Mouse (Mus musculus) stomach, embryonic 16.5 days (tissue): ENCODE measurements around the gene Mipol1. TPM values are rescaled to one million over a fixed set of nuclear protein-coding genes. Genes with fewer than 3 reads are reported as not detected.

ENCODE experiments used
- ATAC-seq: fragments of 200-750 bp; cut with Nextera tagmentation; 2 replicates; pipeline ENCODE4 v1.8.0; 2017; ENCODE audit warnings: moderate number of reproducible peaks, moderate TSS enrichment; ENCODE audit not compliant: insufficient read depth, low FRiP score
- H3K27ac ChIP-seq: fragments of 300-500 bp; sonication (generic); 2 replicates; pipeline ENCODE4 v1.5.1; 2014; ENCODE audit warnings: low read length
- H3K27me3 ChIP-seq: fragments of 300-500 bp; sonication (generic); 2 replicates; pipeline ENCODE4 v1.6.1; 2014; ENCODE audit warnings: low read length, control low read depth, mixed read lengths; ENCODE audit not compliant: control insufficient read depth, insufficient read depth
- H3K36me3 ChIP-seq: fragments of 300-500 bp; sonication (generic); 2 replicates; pipeline ENCODE4 v1.6.1; 2014; ENCODE audit warnings: low read length; ENCODE audit not compliant: control insufficient read depth, insufficient read depth
- H3K4me1 ChIP-seq: fragments of 300-500 bp; sonication (generic); 2 replicates; pipeline ENCODE4 v1.6.1; 2014; ENCODE audit warnings: low read length, control low read depth, mixed read lengths; ENCODE audit not compliant: control insufficient read depth, insufficient read depth
- H3K4me2 ChIP-seq: fragments of 300-500 bp; sonication (generic); 2 replicates; pipeline ENCODE4 v1.6.1; 2014; ENCODE audit warnings: low read depth, low read length, mixed read lengths
- H3K4me3 ChIP-seq: fragments of 300-500 bp; sonication (generic); replicated peaks from 2 replicates; pipeline ENCODE4 v1.5.1; 2014; ENCODE audit warnings: mild to moderate bottlenecking, low read length
- H3K9ac ChIP-seq: fragments of 300-500 bp; sonication (generic); 2 replicates; pipeline ENCODE4 v1.6.1; 2014; ENCODE audit warnings: low read length
- H3K9me3 ChIP-seq: fragments of 300-500 bp; sonication (generic); replicated peaks from 2 replicates; pipeline ENCODE4 v1.6.1; 2016; ENCODE audit warnings: low read length, control low read depth; ENCODE audit not compliant: control insufficient read depth
- WGBS: fragments of 180-500 bp; shearing (Covaris S2); extraction: QIAGEN DNeasy Blood & Tissue Kit; methylation state at CpG from one replicate; pipeline ENCODE4 v1.1.7; 2014; 5-methylcytosine and 5-hydroxymethylcytosine counted together
- polyA plus RNA-seq: library from polyadenylated mRNA; unstranded; fragments of >200 nt; fragmentation: Nextera tagmentation; extraction: Ambion mirVana; gene quantifications from 2 replicates; pipeline ENCODE4 v1.2.1, GENCODE M21; 2015

The Mipol1 gene
- polyA plus RNA-seq, 1 experiment from 2014 or later: 11.1 TPM

DNA sequence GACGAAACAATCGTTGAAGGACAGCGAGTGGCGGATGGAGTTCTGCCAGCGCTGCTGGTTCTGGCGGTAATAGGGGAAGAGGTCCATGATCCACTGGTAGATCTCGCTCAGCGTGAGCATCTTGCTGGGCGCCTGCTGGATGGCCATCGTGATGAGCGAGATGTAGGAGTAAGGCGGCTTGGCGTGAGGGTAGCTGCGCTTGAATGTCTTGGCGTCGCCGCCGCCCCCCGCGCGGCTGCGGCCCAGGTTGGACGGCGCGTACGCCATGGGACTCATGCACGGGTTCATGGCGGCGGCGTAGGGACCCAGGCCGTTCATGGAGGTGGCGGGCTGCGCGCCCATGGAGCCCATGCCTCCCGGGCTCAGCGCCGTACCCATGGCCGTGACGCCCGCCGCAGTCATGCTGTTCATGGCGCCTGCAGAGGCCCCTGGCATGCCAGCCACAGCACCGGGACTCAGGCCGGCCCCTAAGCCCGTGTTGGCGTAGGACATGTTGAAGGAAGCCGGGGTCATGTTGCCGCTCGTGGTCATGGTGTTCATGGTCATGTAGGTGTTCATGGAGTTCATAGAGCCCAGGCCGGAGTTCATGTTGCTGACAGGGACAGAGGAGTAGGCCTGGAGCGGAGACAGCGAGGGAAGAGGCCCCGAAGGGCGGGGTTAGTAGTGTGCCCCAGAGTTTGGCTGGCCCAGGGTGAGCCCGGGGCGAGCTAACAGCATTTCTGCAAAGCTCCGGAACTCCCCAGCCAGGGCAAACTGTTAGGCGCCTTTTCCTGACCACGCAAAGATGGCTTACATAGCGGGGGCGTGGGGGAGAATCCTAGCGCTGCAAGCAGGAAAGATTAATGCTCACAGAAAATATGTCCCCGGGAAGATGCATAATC, 312.8 kb downstream of the Mipol1 start:
- Histone ChIP-seq H3K27ac (peak overlapping the region; percentile 82), H3K9me3 (no peaks in the 10 kb centered on the region), H3K27me3 (peaks cover 51% of the 10 kb centered on the region), H3K9ac (peak overlapping the region; percentile 74), H3K4me1 (no peaks in the 10 kb centered on the region; the same call in 1 of the 2 replicates), H3K36me3 (no peaks in the 10 kb centered on the region), H3K4me3 (peak overlapping the region; percentile 51), H3K4me2 (peak overlapping the region; percentile 49)
- no peak; the same call in 1 of the 2 replicates for ATAC-seq
- WGBS: 2% methylated on average over 63 of the region's 63 CpGs

DNA sequence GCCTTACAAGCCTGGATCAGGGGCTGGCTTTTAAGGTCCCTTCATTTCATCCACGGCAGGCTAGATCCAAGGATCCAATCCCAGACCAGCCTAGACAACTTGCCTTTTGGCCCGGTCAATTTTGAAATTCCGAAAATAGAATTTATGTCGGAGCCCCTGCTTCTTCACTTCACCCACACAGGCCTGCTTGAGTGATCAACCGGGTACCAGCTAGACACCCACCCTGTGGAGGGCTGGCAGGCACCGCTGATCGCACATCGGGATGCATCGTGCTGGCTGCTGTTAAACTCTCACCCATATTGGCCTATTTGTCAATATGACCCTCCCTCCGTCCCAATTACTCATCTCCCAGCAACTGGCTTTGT, 313.4 kb downstream of the Mipol1 start:
- H3K36me3 ChIP-seq: no peaks in the 10 kb centered on the region
- no peak for ATAC-seq
- H3K27ac ChIP-seq: peak overlapping the region; percentile 82
- peak overlapping the region; percentile 49 for H3K4me2 ChIP-seq
- peak overlapping the region; percentile 51 for H3K4me3 ChIP-seq
- whole genome bisulfite sequencing: 2% methylated on average over 10 of the region's 10 CpGs
- peak overlapping the region; percentile 74 for H3K9ac ChIP-seq
- H3K27me3 ChIP-seq: peaks cover 57% of the 10 kb centered on the region
- H3K4me1 ChIP-seq: no peaks in the 10 kb centered on the region; the same call in 1 of the 2 replicates
- H3K9me3 ChIP-seq: no peaks in the 10 kb centered on the region

DNA sequence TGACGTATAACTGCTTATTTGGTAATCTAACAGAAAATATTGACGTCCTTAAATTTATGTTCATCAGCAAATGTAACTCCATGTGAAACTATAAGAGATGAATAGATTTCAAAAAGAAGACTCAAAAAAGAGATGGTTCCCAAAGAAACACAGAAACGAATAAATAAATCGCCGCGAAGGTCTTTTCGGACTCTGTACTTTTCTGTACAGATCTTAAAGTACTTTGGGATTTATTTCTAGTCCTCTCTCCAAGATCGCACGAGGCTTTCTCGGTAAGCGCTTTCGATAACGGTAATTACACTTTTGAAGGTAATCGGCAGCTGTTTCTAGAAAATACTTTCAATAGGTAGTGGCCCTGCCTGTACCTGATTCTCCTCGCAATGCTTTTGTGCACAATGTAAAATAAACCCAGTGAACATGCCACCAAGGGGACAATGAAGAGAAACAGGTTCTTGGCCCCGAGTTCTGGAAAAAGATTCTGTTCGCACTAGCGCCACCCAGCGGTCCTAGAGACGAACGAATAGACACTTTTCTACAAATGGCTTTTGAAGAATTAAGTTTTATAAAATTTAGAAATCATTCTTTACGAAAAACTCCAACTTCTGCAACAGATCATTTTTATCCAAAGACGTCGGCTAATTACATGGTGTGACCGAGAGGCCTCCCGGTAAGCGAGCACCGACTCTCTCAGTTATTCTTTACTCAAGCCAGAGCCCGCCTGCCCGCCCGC, 314.6 kb downstream of the Mipol1 start:
- 2% methylated on average over 31 of the region's 31 CpGs for WGBS
- ATAC-seq: no peak

DNA sequence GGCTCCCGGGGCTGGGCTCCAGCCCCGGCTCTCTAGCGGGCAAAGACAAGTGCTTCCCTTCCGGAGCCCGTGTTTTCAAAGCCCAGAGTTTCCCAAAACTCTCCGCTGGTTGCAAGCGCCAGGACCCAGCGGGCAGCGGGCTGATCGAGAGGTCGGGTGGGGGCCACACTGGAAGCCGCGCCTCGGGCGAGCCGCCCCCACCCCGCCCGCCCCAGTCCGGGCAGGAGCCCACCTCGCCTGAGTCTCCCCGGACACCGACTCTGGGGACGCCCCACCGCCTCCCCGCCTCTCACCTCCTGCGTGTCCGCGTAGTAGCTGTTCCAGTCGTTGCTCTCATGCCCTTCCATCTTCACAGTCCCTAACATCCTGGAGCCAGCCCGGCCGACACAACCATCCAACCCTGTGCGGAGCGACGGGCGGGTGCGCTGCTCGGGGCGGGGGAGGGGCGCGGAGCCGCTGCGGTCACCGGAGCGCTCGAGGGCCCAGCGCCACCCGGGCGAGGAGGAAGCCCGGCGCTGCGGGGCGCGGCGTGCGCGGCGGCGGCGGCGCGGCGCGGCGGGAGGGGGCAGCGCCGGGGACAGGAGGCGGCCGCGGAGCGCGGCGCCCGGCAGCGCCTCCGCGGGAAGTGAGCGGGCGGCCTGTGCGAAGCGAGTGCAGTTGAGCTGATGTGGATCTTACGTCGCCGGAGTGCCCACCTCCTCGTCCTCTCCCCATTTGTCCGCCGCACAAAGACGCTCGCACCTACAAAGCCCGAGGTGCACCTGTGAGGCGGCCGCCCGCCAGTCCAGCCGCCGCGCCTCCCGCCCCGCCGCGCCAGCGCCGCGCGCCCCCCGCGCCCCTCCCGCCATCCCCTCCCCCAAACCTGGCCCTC, 315.4 kb downstream of the Mipol1 start:
- ATAC-seq: peak; percentile 78
- peak overlapping the region; percentile 63 for H3K4me2 ChIP-seq
- under 1% methylated on average over 92 of the region's 106 CpGs for WGBS
- no peaks in the 10 kb centered on the region for H3K36me3 ChIP-seq
- peak overlapping the region; percentile 75 for H3K9ac ChIP-seq
- no peaks in the 10 kb centered on the region for H3K4me1 ChIP-seq
- H3K27me3 ChIP-seq: peaks cover 69% of the 10 kb centered on the region
- H3K9me3 ChIP-seq: no peaks in the 10 kb centered on the region
- peak overlapping the region; percentile 96 for H3K27ac ChIP-seq
- peak overlapping the region; percentile 51 for H3K4me3 ChIP-seq

More for the DNA sequence above, 314.6 kb downstream of the Mipol1 start:
- peak overlapping the region; percentile 51 for H3K4me3 ChIP-seq
- peak overlapping the region; percentile 75 for H3K9ac ChIP-seq
- H3K27me3 ChIP-seq: peaks cover 63% of the 10 kb centered on the region
- peak overlapping the region; percentile 96 for H3K27ac ChIP-seq
- H3K9me3 ChIP-seq: no peaks in the 10 kb centered on the region
- H3K4me2 ChIP-seq: peak overlapping the region; percentile 63
- H3K4me1 ChIP-seq: no peaks in the 10 kb centered on the region
- H3K36me3 ChIP-seq: no peaks in the 10 kb centered on the region

Other genes with a start within 250 kb of the Mipol1 start
- gene Slc25a21, start 33.0 kb upstream of the Mipol1 start, polyA plus RNA-seq: 2.5 and 3.3 TPM in 2 replicates
- 58.1 and 68.0 TPM in 2 replicates for gene Prps1l3, start within 50 bp of the Mipol1 start, polyA plus RNA-seq